Mouse (Mus musculus): ENCODE data around the gene Fam57b. TPM values are rescaled to one million over a fixed set of nuclear protein-coding genes. Genes with fewer than 3 reads are reported as not detected.

The Fam57b gene
- total and polyA plus RNA-seq, 2 experiments from 2014 or later = 0.99 to 2.6 TPM

DNA sequence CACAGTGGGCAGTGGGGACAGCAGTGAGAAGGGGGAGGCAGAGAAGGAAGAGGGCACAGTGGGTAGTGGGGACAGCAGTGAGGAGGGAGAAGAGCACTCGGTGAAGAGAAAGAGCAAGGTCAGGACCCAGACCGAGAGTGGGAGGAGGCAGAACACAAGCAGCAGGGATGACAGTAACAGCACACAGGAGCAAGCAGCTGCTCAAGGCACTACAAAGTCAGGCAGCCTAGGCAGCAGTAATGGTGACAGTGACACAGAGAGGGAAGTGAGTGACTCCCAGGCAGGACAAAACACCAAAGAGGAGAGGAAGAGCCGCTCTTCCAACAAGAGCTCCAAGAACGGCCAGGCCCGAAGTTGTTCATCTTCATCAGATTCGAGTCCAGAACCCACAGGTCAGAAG is 66.3 kb downstream of the Fam57b start:
- no peak overlapping the region; the same call in 1 of the 2 replicates for H3K9ac ChIP-seq (replicated peaks; ENCODE audit: low read depth, low read length)
- 73% methylated on average over 6 of the region's 6 CpGs for WGBS
- no peak overlapping the region for H3K4me3 ChIP-seq (ENCODE audit: low read depth, low read length)
- TF ChIP-seq EP300 (IDR thresholded peaks at IDR 0.05; ENCODE audit: low read depth) = no peak
- TF ChIP-seq CTCF (IDR thresholded peaks at IDR 0.05; ENCODE audit: low read depth) = no peak
- H3K4me1 ChIP-seq (ENCODE audit: control insufficient read depth, insufficient read depth) = peaks cover 16% of the 10 kb centered on the region
- ATAC-seq (ENCODE audit: insufficient read depth, low read depth) (no peak), DNase-seq (ENCODE audit: low spot score) (no peak)
- H3K4me2 ChIP-seq (ENCODE audit: low read depth, low read length) = peak overlapping the region; percentile 70; the same call in 1 of the 2 replicates
- H3K36me3 ChIP-seq (replicated peaks; ENCODE audit: control insufficient read depth, insufficient read depth, low read length) = peaks cover 60% of the 10 kb centered on the region
- no peak overlapping the region for H3K27ac ChIP-seq (ENCODE audit: low read depth)
- H3K27me3 ChIP-seq (ENCODE audit: control insufficient read depth, insufficient read depth, low read length) = no peaks in the 10 kb centered on the region
- no peaks in the 10 kb centered on the region for H3K9me3 ChIP-seq (replicated peaks; ENCODE audit: control insufficient read depth, low read length)

DNA sequence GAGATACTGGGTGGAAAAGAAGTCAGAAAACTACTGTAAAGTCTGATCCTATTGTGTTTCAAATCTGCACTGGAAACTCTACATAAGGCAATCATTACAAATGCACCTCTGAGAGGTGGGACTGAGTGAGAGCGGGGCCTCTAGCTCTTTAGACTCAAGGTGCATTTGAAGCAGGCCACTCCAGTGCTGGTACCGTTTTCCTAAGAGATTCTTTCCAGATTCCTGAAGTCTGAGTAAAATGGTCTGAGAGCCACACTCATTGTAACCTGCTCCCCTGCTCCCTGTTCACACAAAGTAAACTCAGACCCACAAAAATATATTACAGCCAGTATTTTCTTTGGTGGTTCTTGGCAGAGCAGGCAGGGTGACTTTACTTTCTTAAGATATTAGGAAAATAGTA is 70.1 kb downstream of the Fam57b start:
- ATAC-seq (ENCODE audit: insufficient read depth, low read depth) = no peak
- H3K4me3 ChIP-seq (ENCODE audit: low read depth, low read length) = no peak overlapping the region
- TF ChIP-seq EP300 (IDR thresholded peaks at IDR 0.05; ENCODE audit: low read depth) = no peak
- TF ChIP-seq CTCF (IDR thresholded peaks at IDR 0.05; ENCODE audit: low read depth) = no peak
- no peak for DNase-seq (ENCODE audit: low spot score)
- no peaks in the 10 kb centered on the region for H3K9me3 ChIP-seq (replicated peaks; ENCODE audit: control insufficient read depth, low read length)
- no peaks in the 10 kb centered on the region for H3K27me3 ChIP-seq (ENCODE audit: control insufficient read depth, insufficient read depth, low read length)
- H3K4me1 ChIP-seq (ENCODE audit: control insufficient read depth, insufficient read depth) = peaks cover 7% of the 10 kb centered on the region
- no peak overlapping the region for H3K27ac ChIP-seq (ENCODE audit: low read depth)
- H3K36me3 ChIP-seq (replicated peaks; ENCODE audit: control insufficient read depth, insufficient read depth, low read length) = peaks cover 87% of the 10 kb centered on the region
- no peak overlapping the region for H3K4me2 ChIP-seq (ENCODE audit: low read depth, low read length)
- no peak overlapping the region for H3K9ac ChIP-seq (replicated peaks; ENCODE audit: low read depth, low read length)
- 81% methylated on average over 2 of the region's 2 CpGs for WGBS

DNA sequence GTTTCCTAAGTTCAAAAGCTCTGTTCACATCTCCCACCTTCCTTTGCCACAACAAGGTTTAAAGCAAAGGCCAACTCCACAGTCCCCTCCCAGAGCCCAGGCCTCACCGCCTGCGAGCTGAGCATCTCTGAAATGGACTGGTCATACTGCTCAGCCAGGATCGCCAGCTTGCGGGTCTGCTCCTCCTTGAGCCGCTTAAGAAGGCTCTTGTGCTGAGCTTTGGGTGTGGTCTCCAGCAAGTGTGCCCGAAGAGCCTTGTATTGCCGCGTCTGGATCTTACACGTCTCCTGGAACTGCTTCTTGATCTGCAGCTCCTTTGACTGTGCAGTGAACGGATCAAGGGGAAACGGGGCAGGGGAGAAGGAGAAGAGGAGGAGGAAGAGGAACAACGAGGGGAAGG is 70.5 kb downstream of the Fam57b start:
- H3K36me3 ChIP-seq (replicated peaks; ENCODE audit: control insufficient read depth, insufficient read depth, low read length) = peaks cover 92% of the 10 kb centered on the region
- no peak overlapping the region for H3K9ac ChIP-seq (replicated peaks; ENCODE audit: low read depth, low read length)
- no peak overlapping the region for H3K4me3 ChIP-seq (ENCODE audit: low read depth, low read length)
- DNase-seq (ENCODE audit: low spot score) = no peak
- 0 out of 2 replicates have a peak, but pooled peaks cover 2% of the 10 kb centered on the region for H3K4me1 ChIP-seq (ENCODE audit: control insufficient read depth, insufficient read depth)
- no peak for TF ChIP-seq EP300 (IDR thresholded peaks at IDR 0.05; ENCODE audit: low read depth)
- no peak for TF ChIP-seq CTCF (IDR thresholded peaks at IDR 0.05; ENCODE audit: low read depth)
- H3K27me3 ChIP-seq (ENCODE audit: control insufficient read depth, insufficient read depth, low read length) = no peaks in the 10 kb centered on the region
- H3K4me2 ChIP-seq (ENCODE audit: low read depth, low read length) = no peak overlapping the region
- WGBS = 81% methylated on average over 12 of the region's 12 CpGs
- no peak overlapping the region for H3K27ac ChIP-seq (ENCODE audit: low read depth)
- no peak for ATAC-seq (ENCODE audit: insufficient read depth, low read depth)
- no peaks in the 10 kb centered on the region for H3K9me3 ChIP-seq (replicated peaks; ENCODE audit: control insufficient read depth, low read length)

DNA sequence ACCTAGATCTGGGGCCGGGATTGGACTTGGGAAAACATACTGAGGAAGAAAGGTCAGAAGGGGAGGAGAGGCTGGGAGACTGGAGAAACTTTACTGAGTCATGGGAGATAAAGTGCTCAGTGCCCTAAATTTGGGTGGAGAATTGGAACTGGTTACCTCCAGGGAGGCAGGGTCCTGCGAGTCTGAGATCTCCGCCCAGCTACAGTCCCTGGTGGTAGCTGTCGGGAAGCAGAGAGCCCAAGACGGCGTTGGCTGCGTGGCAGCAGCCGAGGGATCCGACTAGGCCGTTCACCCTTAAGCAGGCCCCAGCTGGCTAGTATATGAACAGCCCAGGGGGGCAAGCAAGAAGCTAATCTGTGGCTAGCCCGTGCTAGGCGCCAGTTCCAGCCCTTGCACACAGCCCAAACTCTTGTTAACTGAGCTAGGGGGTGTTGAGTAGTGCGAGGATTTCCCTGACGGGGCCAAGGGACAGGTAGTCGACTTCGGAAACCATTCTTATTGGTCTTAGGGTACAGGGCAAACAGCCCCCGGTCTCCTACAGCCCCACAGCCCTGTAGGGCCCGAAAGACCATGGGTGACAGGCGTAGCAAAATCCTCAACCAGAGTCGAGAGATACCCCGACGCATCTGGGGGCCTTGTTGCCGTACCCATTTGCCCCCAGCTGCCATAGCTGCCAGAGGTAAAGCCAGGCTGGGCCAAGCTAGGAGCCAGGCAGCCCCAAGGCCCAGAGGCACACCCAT is 72.5 kb downstream of the Fam57b start:
- H3K9ac ChIP-seq (replicated peaks; ENCODE audit: low read depth, low read length) = no peak overlapping the region
- H3K27me3 ChIP-seq (ENCODE audit: control insufficient read depth, insufficient read depth, low read length) = no peaks in the 10 kb centered on the region
- no peak overlapping the region for H3K4me2 ChIP-seq (ENCODE audit: low read depth, low read length)
- H3K27ac ChIP-seq (ENCODE audit: low read depth) = no peak overlapping the region
- no peak overlapping the region for H3K4me3 ChIP-seq (ENCODE audit: low read depth, low read length)
- H3K36me3 ChIP-seq (replicated peaks; ENCODE audit: control insufficient read depth, insufficient read depth, low read length) = peaks cover 99% of the 10 kb centered on the region
- TF ChIP-seq EP300 (IDR thresholded peaks at IDR 0.05; ENCODE audit: low read depth) (no peak), CTCF (IDR thresholded peaks at IDR 0.05; ENCODE audit: low read depth) (no peak)
- no peaks in the 10 kb centered on the region for H3K9me3 ChIP-seq (replicated peaks; ENCODE audit: control insufficient read depth, low read length)
- no peaks in the 10 kb centered on the region for H3K4me1 ChIP-seq (ENCODE audit: control insufficient read depth, insufficient read depth)
- WGBS = 87% methylated on average over 23 of the region's 23 CpGs
- no peak for DNase-seq (ENCODE audit: low spot score)
- ATAC-seq (ENCODE audit: insufficient read depth, low read depth) = no peak

DNA sequence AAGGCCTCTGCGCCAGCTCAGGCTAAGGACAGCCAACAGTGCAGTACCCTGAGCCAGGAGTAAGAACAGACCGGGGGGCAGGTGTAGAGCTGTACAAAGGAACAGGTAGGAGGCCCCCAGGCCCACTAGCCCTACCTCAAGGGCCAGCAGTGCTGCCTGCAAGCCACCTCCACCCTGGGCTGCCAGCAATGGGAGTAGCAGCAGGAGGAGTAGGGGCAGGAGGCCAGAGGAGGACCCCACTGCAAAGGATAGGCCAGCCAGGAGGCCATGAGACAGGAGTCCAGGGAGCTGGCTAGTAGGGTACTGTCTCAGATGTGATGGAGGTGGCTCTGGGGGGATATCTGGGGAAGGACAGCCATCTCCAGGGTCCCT is 73.0 kb downstream of the Fam57b start:
- DNase-seq (ENCODE audit: low spot score) = no peak
- TF ChIP-seq EP300 (IDR thresholded peaks at IDR 0.05; ENCODE audit: low read depth) (no peak), CTCF (IDR thresholded peaks at IDR 0.05; ENCODE audit: low read depth) (no peak)
- no peaks in the 10 kb centered on the region for H3K9me3 ChIP-seq (replicated peaks; ENCODE audit: control insufficient read depth, low read length)
- no peak overlapping the region for H3K9ac ChIP-seq (replicated peaks; ENCODE audit: low read depth, low read length)
- H3K4me2 ChIP-seq (ENCODE audit: low read depth, low read length) = no peak overlapping the region
- H3K27me3 ChIP-seq (ENCODE audit: control insufficient read depth, insufficient read depth, low read length) = no peaks in the 10 kb centered on the region
- ATAC-seq (ENCODE audit: insufficient read depth, low read depth) = no peak
- no peak overlapping the region for H3K27ac ChIP-seq (ENCODE audit: low read depth)
- no peak overlapping the region for H3K4me3 ChIP-seq (ENCODE audit: low read depth, low read length)
- H3K4me1 ChIP-seq (ENCODE audit: control insufficient read depth, insufficient read depth) = no peaks in the 10 kb centered on the region
- WGBS = 93% methylated on average over 2 of the region's 2 CpGs
- H3K36me3 ChIP-seq (replicated peaks; ENCODE audit: control insufficient read depth, insufficient read depth, low read length) = peaks cover 100% of the 10 kb centered on the region

DNA sequence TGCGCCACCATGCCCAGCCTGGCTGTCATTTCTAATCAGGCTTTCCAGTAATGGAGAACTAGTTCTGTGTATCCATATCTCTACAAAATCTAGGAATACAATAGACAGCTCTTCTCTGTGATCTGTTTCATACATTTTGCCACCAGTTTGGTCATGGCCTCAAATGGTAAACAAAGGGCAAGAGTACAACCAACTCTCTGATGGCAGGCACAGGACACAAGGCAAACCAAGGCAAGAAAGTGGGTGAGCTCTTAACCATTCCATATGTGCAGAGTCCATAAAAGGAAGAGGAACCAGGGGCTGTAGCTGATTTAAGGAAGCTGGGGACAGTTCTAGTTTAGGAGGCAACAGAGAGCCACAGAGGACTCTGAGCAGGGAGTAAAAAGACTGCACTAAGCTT is 79.8 kb downstream of the Fam57b start:
- Histone ChIP-seq H3K36me3 (replicated peaks; ENCODE audit: control insufficient read depth, insufficient read depth, low read length) (peaks cover 83% of the 10 kb centered on the region), H3K4me3 (ENCODE audit: low read depth, low read length) (no peak overlapping the region), H3K9ac (replicated peaks; ENCODE audit: low read depth, low read length) (no peak overlapping the region), H3K9me3 (replicated peaks; ENCODE audit: control insufficient read depth, low read length) (no peaks in the 10 kb centered on the region), H3K4me1 (ENCODE audit: control insufficient read depth, insufficient read depth) (peaks cover 11% of the 10 kb centered on the region; the same call in 1 of the 2 replicates), H3K4me2 (ENCODE audit: low read depth, low read length) (no peak overlapping the region), H3K27ac (ENCODE audit: low read depth) (no peak overlapping the region), H3K27me3 (ENCODE audit: control insufficient read depth, insufficient read depth, low read length) (no peaks in the 10 kb centered on the region)
- 94% methylated on average over 1 of the region's 1 CpGs for WGBS
- ATAC-seq (ENCODE audit: insufficient read depth, low read depth) = no peak
- no peak for DNase-seq (ENCODE audit: low spot score)
- TF ChIP-seq EP300 (IDR thresholded peaks at IDR 0.05; ENCODE audit: low read depth) (no peak), CTCF (IDR thresholded peaks at IDR 0.05; ENCODE audit: low read depth) (no peak)

Other genes with a start within 250 kb of the Fam57b start
Only the 30 nearest of the 33 such genes appear.
- gene Apobr, start 212.7 kb upstream of the Fam57b start, total RNA-seq (2014; rRNA removed; ENCODE audit: low replicate concordance) = not detected in 2 replicates
- gene Apobr, start 212.7 kb upstream of the Fam57b start, polyA plus RNA-seq (2015; fragmentation: Nextera tagmentation; extraction: Ambion mirVana) = 0.34 and 0.40 TPM in 2 replicates
- gene Cln3, start 211.9 kb upstream of the Fam57b start, total RNA-seq (2014; rRNA removed; ENCODE audit: low replicate concordance) = 14.8 and 17.1 TPM in 2 replicates
- gene Cln3, start 211.9 kb upstream of the Fam57b start, polyA plus RNA-seq (2015; fragmentation: Nextera tagmentation; extraction: Ambion mirVana) = 14.9 and 17.0 TPM in 2 replicates
- not detected in 2 replicates for gene Il27, start 202.7 kb upstream of the Fam57b start, total RNA-seq (2014; rRNA removed; ENCODE audit: low replicate concordance)
- gene Il27, start 202.7 kb upstream of the Fam57b start, polyA plus RNA-seq (2015; fragmentation: Nextera tagmentation; extraction: Ambion mirVana) = not detected in 2 replicates
- 1.3 and 4.1 TPM in 2 replicates for gene Nupr1, start 166.8 kb upstream of the Fam57b start, total RNA-seq (2014; rRNA removed; ENCODE audit: low replicate concordance)
- 8.9 and 13.0 TPM in 2 replicates for gene Nupr1, start 166.8 kb upstream of the Fam57b start, polyA plus RNA-seq (2015; fragmentation: Nextera tagmentation; extraction: Ambion mirVana)
- gene Sgf29, start 148.4 kb upstream of the Fam57b start, total RNA-seq (2014; rRNA removed; ENCODE audit: low replicate concordance) = 15.9 and 20.7 TPM in 2 replicates
- gene Sgf29, start 148.4 kb upstream of the Fam57b start, polyA plus RNA-seq (2015; fragmentation: Nextera tagmentation; extraction: Ambion mirVana) = 21.9 and 25.3 TPM in 2 replicates
- gene Sult1a1, start 121.2 kb upstream of the Fam57b start, total RNA-seq (2014; rRNA removed; ENCODE audit: low replicate concordance) = 64.2 and 78.2 TPM in 2 replicates
- gene Sult1a1, start 121.2 kb upstream of the Fam57b start, polyA plus RNA-seq (2015; fragmentation: Nextera tagmentation; extraction: Ambion mirVana) = 24.8 and 30.4 TPM in 2 replicates
- gene Bola2, start 102.3 kb upstream of the Fam57b start, total RNA-seq (2014; rRNA removed; ENCODE audit: low replicate concordance) = 29.3 and 36.5 TPM in 2 replicates
- 89.0 and 93.7 TPM in 2 replicates for gene Bola2, start 102.3 kb upstream of the Fam57b start, polyA plus RNA-seq (2015; fragmentation: Nextera tagmentation; extraction: Ambion mirVana)
- gene Slx1b, start 101.9 kb upstream of the Fam57b start, total RNA-seq (2014; rRNA removed; ENCODE audit: low replicate concordance) = 6.2 and 12.6 TPM in 2 replicates
- gene Slx1b, start 101.9 kb upstream of the Fam57b start, polyA plus RNA-seq (2015; fragmentation: Nextera tagmentation; extraction: Ambion mirVana) = 4.9 and 6.3 TPM in 2 replicates
- 14.8 and 25.3 TPM in 2 replicates for gene Coro1a, start 89.9 kb upstream of the Fam57b start, total RNA-seq (2014; rRNA removed; ENCODE audit: low replicate concordance)
- 8.4 and 8.5 TPM in 2 replicates for gene Coro1a, start 89.9 kb upstream of the Fam57b start, polyA plus RNA-seq (2015; fragmentation: Nextera tagmentation; extraction: Ambion mirVana)
- 59.2 and 69.4 TPM in 2 replicates for gene Mapk3, start 38.1 kb upstream of the Fam57b start, total RNA-seq (2014; rRNA removed; ENCODE audit: low replicate concordance)
- 51.9 and 53.0 TPM in 2 replicates for gene Mapk3, start 38.1 kb upstream of the Fam57b start, polyA plus RNA-seq (2015; fragmentation: Nextera tagmentation; extraction: Ambion mirVana)
- 7.3 and 7.9 TPM in 2 replicates for gene Gdpd3, start 31.3 kb upstream of the Fam57b start, total RNA-seq (2014; rRNA removed; ENCODE audit: low replicate concordance)
- gene Gdpd3, start 31.3 kb upstream of the Fam57b start, polyA plus RNA-seq (2015; fragmentation: Nextera tagmentation; extraction: Ambion mirVana) = 0.69 and 0.77 TPM in 2 replicates
- 88.9 and 146 TPM in 2 replicates for gene Ypel3, start 20.7 kb upstream of the Fam57b start, total RNA-seq (2014; rRNA removed; ENCODE audit: low replicate concordance)
- 84.1 and 111 TPM in 2 replicates for gene Ypel3, start 20.7 kb upstream of the Fam57b start, polyA plus RNA-seq (2015; fragmentation: Nextera tagmentation; extraction: Ambion mirVana)
- gene Tbx6, start 16.2 kb upstream of the Fam57b start, total RNA-seq (2014; rRNA removed; ENCODE audit: low replicate concordance) = 0.23 and 1.3 TPM in 2 replicates
- gene Tbx6, start 16.2 kb upstream of the Fam57b start, polyA plus RNA-seq (2015; fragmentation: Nextera tagmentation; extraction: Ambion mirVana) = 0.07 TPM in 1 of 2 replicates, not detected in the other
- 93.7 and 118 TPM in 2 replicates for gene Ppp4c, start 5.2 kb upstream of the Fam57b start, total RNA-seq (2014; rRNA removed; ENCODE audit: low replicate concordance)
- gene Ppp4c, start 5.2 kb upstream of the Fam57b start, polyA plus RNA-seq (2015; fragmentation: Nextera tagmentation; extraction: Ambion mirVana) = 75.8 and 77.4 TPM in 2 replicates
- gene 4930451I11Rik, start 34.0 kb downstream of the Fam57b start, total RNA-seq (2014; rRNA removed; ENCODE audit: low replicate concordance) = not detected in 2 replicates
- not detected in 2 replicates for gene 4930451I11Rik, start 34.0 kb downstream of the Fam57b start, polyA plus RNA-seq (2015; fragmentation: Nextera tagmentation; extraction: Ambion mirVana)
- 0.73 TPM in 1 of 2 replicates, not detected in the other for gene Doc2a, start 49.7 kb downstream of the Fam57b start, total RNA-seq (2014; rRNA removed; ENCODE audit: low replicate concordance)
- gene Doc2a, start 49.7 kb downstream of the Fam57b start, polyA plus RNA-seq (2015; fragmentation: Nextera tagmentation; extraction: Ambion mirVana) = not detected in 2 replicates
- 2.6 and 5.3 TPM in 2 replicates for gene Hirip3, start 64.3 kb downstream of the Fam57b start, total RNA-seq (2014; rRNA removed; ENCODE audit: low replicate concordance)
- gene Hirip3, start 64.3 kb downstream of the Fam57b start, polyA plus RNA-seq (2015; fragmentation: Nextera tagmentation; extraction: Ambion mirVana) = 6.6 and 8.6 TPM in 2 replicates
- 16.6 and 29.5 TPM in 2 replicates for gene Ino80e, start 64.7 kb downstream of the Fam57b start, total RNA-seq (2014; rRNA removed; ENCODE audit: low replicate concordance)
- 35.8 and 37.0 TPM in 2 replicates for gene Ino80e, start 64.7 kb downstream of the Fam57b start, polyA plus RNA-seq (2015; fragmentation: Nextera tagmentation; extraction: Ambion mirVana)
- 47.4 and 47.9 TPM in 2 replicates for gene Taok2, start 87.0 kb downstream of the Fam57b start, total RNA-seq (2014; rRNA removed; ENCODE audit: low replicate concordance)
- 17.9 and 20.9 TPM in 2 replicates for gene Taok2, start 87.0 kb downstream of the Fam57b start, polyA plus RNA-seq (2015; fragmentation: Nextera tagmentation; extraction: Ambion mirVana)
- gene Tmem219, start 125.2 kb downstream of the Fam57b start, total RNA-seq (2014; rRNA removed; ENCODE audit: low replicate concordance) = 19.9 and 30.0 TPM in 2 replicates
- gene Tmem219, start 125.2 kb downstream of the Fam57b start, polyA plus RNA-seq (2015; fragmentation: Nextera tagmentation; extraction: Ambion mirVana) = 19.9 and 20.5 TPM in 2 replicates
- 6.8 and 8.2 TPM in 2 replicates for gene Kctd13, start 131.2 kb downstream of the Fam57b start, total RNA-seq (2014; rRNA removed; ENCODE audit: low replicate concordance)
- gene Kctd13, start 131.2 kb downstream of the Fam57b start, polyA plus RNA-seq (2015; fragmentation: Nextera tagmentation; extraction: Ambion mirVana) = 11.2 TPM in 2 replicates
- 0.23 TPM in 1 of 2 replicates, not detected in the other for gene Asphd1, start 151.9 kb downstream of the Fam57b start, total RNA-seq (2014; rRNA removed; ENCODE audit: low replicate concordance)
- not detected in 2 replicates for gene Asphd1, start 151.9 kb downstream of the Fam57b start, polyA plus RNA-seq (2015; fragmentation: Nextera tagmentation; extraction: Ambion mirVana)
- 8.7 and 14.2 TPM in 2 replicates for gene Sez6l2, start 152.9 kb downstream of the Fam57b start, total RNA-seq (2014; rRNA removed; ENCODE audit: low replicate concordance)
- 1.5 and 1.7 TPM in 2 replicates for gene Sez6l2, start 152.9 kb downstream of the Fam57b start, polyA plus RNA-seq (2015; fragmentation: Nextera tagmentation; extraction: Ambion mirVana)
- 135 and 150 TPM in 2 replicates for gene Cdipt, start 178.2 kb downstream of the Fam57b start, total RNA-seq (2014; rRNA removed; ENCODE audit: low replicate concordance)
- gene Cdipt, start 178.2 kb downstream of the Fam57b start, polyA plus RNA-seq (2015; fragmentation: Nextera tagmentation; extraction: Ambion mirVana) = 64.0 and 67.5 TPM in 2 replicates
- 1.8 TPM in 1 of 2 replicates, not detected in the other for gene Cdiptos, start 178.4 kb downstream of the Fam57b start, total RNA-seq (2014; rRNA removed; ENCODE audit: low replicate concordance)
- 1.2 and 1.5 TPM in 2 replicates for gene Cdiptos, start 178.4 kb downstream of the Fam57b start, polyA plus RNA-seq (2015; fragmentation: Nextera tagmentation; extraction: Ambion mirVana)
- gene Mvp, start 217.0 kb downstream of the Fam57b start, total RNA-seq (2014; rRNA removed; ENCODE audit: low replicate concordance) = 24.2 and 32.5 TPM in 2 replicates
- gene Mvp, start 217.0 kb downstream of the Fam57b start, polyA plus RNA-seq (2015; fragmentation: Nextera tagmentation; extraction: Ambion mirVana) = 16.1 and 17.4 TPM in 2 replicates
- not detected in 2 replicates for gene Pagr1b, start 218.8 kb downstream of the Fam57b start, total RNA-seq (2014; rRNA removed; ENCODE audit: low replicate concordance)
- not detected in 2 replicates for gene Pagr1b, start 218.8 kb downstream of the Fam57b start, polyA plus RNA-seq (2015; fragmentation: Nextera tagmentation; extraction: Ambion mirVana)
- gene Pagr1a, start 219.7 kb downstream of the Fam57b start, total RNA-seq (2014; rRNA removed; ENCODE audit: low replicate concordance) = not detected in 2 replicates
- gene Pagr1a, start 219.7 kb downstream of the Fam57b start, polyA plus RNA-seq (2015; fragmentation: Nextera tagmentation; extraction: Ambion mirVana) = 21.7 and 44.8 TPM in 2 replicates
- gene Gm42742, start 223.4 kb downstream of the Fam57b start, total RNA-seq (2014; rRNA removed; ENCODE audit: low replicate concordance) = 22.8 and 24.8 TPM in 2 replicates
- gene Gm42742, start 223.4 kb downstream of the Fam57b start, polyA plus RNA-seq (2015; fragmentation: Nextera tagmentation; extraction: Ambion mirVana) = 5.7 and 44.5 TPM in 2 replicates
- gene Prrt2, start 223.5 kb downstream of the Fam57b start, total RNA-seq (2014; rRNA removed; ENCODE audit: low replicate concordance) = not detected in 2 replicates
- gene Prrt2, start 223.5 kb downstream of the Fam57b start, polyA plus RNA-seq (2015; fragmentation: Nextera tagmentation; extraction: Ambion mirVana) = 0.23 and 1.1 TPM in 2 replicates

Measured in heart, postnatal 0 days (tissue).